12 mouse cellular contexts compared by ENCODE assay signal in the genomic region with DNA sequence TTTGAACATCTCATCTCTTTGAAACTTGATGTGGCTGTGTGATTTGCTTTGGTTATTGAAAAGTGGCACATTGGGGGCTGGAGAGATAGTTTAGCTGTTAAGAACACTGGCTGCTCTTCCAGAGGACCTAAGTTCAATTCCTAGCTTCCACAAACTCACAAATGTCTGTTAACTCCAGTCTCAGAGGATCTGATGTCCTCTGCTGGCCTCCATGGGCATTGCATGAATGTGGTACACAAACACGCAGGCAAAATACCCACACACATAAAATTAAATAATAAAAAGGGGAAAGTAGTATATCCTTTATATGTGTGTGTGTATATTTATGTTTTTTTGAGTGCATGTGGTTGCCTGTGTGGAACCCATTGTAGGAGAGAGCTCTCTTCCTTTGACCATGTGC. TPM values are rescaled to one million over a fixed set of nuclear protein-coding genes. Genes with fewer than 3 reads are reported as not detected.
DNase-seq lines count a peak whose midpoint lies in the region; ATAC-seq and TF ChIP-seq lines count a peak whose summit lies in the region.
"Had no signal": no experiment of that assay in that cellular context is flagged by ENCODE, and none has a peak within 500 bp of the region (broad histone marks: within the 10 kb centered on the region; RNA-seq: fewer than 3 reads in every experiment).

No protein-coding gene starts in this region.

- H3K27ac ChIP-seq in forebrain, postnatal 0 days (ENCODE audit: low read depth, low read length): no peak overlapping the region
- no peak overlapping the region for H3K27ac ChIP-seq in forebrain, embryonic 14.5 days (ENCODE audit: low read depth, low read length)
- no peak overlapping the region for H3K27ac ChIP-seq in hindbrain, embryonic 12.5 days
- H3K27ac ChIP-seq: embryonic facial prominence, embryonic 15.5 days had no signal

- 78% methylated on average over 1 of the region's 1 CpGs for WGBS in forebrain, postnatal 0 days
- WGBS in forebrain, embryonic 14.5 days: 78% methylated on average over 1 of the region's 1 CpGs
- 85% methylated on average over 1 of the region's 1 CpGs for WGBS in lung, adult 2 months
- 71% methylated on average over 1 of the region's 1 CpGs for WGBS in hindbrain, embryonic 12.5 days

- H3K36me3 ChIP-seq in forebrain, postnatal 0 days (ENCODE audit: insufficient read depth): no peaks in the 10 kb centered on the region
- H3K36me3 ChIP-seq in forebrain, embryonic 14.5 days (ENCODE audit: control insufficient read depth, insufficient read depth, low read length): 0 out of 2 replicates have a peak, but pooled peaks cover 2% of the 10 kb centered on the region
- peaks cover 5% of the 10 kb centered on the region; the same call in 1 of the 2 replicates for H3K36me3 ChIP-seq in hindbrain, embryonic 12.5 days
- H3K36me3 ChIP-seq: embryonic facial prominence, embryonic 15.5 days had no signal

- H3K4me2 ChIP-seq in forebrain, postnatal 0 days (ENCODE audit: low read depth): no peak overlapping the region
- H3K4me2 ChIP-seq in forebrain, embryonic 14.5 days (ENCODE audit: low read length): no peak overlapping the region
- no peak overlapping the region for H3K4me2 ChIP-seq in hindbrain, embryonic 12.5 days (replicated peaks)
- H3K4me2 ChIP-seq: embryonic facial prominence, embryonic 15.5 days had no signal

- no peak overlapping the region for H3K4me3 ChIP-seq in forebrain, postnatal 0 days (ENCODE audit: low read depth, low read length)
- no peak overlapping the region for H3K4me3 ChIP-seq in forebrain, embryonic 14.5 days (ENCODE audit: low read depth, low read length)
- H3K4me3 ChIP-seq in lung, adult 2 months (replicated peaks; ENCODE audit: extremely low read depth, low read depth, low read length): no peak overlapping the region
- no peak overlapping the region for H3K4me3 ChIP-seq in hindbrain, embryonic 12.5 days
- H3K4me3 ChIP-seq: embryonic facial prominence, embryonic 15.5 days had no signal

- no peak for DNase-seq in forebrain, postnatal 0 days
- DNase-seq in forebrain, embryonic 14.5 days (ENCODE audit: low spot score): no peak
- DNase-seq in lung, adult 2 months: no peak
- no peak for DNase-seq in lung, postnatal 25 days (ENCODE audit: low spot score)
- peak; percentile 63 for DNase-seq in induced T-regulatory cell, adult 2 months (ENCODE audit: low read depth)
- DNase-seq in thymus, postnatal 25 days: peak; percentile 46
- DNase-seq in gastrocnemius, adult 8-10 months (ENCODE audit: low spot score in 2 of 2): no peak
- DNase-seq: adrenal gland, adult 2 months; cerebellum, adult 9-10 months; heart, postnatal 36 days had no signal

- peak; percentile 52 for TF ChIP-seq CTCF in forebrain, postnatal 0 days (IDR thresholded peaks at IDR 0.05; ENCODE audit: low read depth)
- TF ChIP-seq CTCF in lung, adult 2 months (IDR thresholded peaks at IDR 0.05; ENCODE audit: insufficient read depth, low read length): peak; percentile 11; the same call in 1 of the 2 replicates

- no peak for ATAC-seq in forebrain, postnatal 0 days
- no peak for ATAC-seq in forebrain, embryonic 14.5 days
- ATAC-seq in hindbrain, embryonic 12.5 days (ENCODE audit: low FRiP score): no peak

- no peaks in the 10 kb centered on the region; the same call in 1 of the 2 replicates for H3K4me1 ChIP-seq in forebrain, postnatal 0 days (ENCODE audit: insufficient read depth)
- peaks cover 7% of the 10 kb centered on the region; the same call in 1 of the 2 replicates for H3K4me1 ChIP-seq in forebrain, embryonic 14.5 days (ENCODE audit: control insufficient read depth, insufficient read depth, low read length)
- H3K4me1 ChIP-seq in lung, adult 2 months (ENCODE audit: control insufficient read depth, insufficient read depth, low read length): no peaks in the 10 kb centered on the region
- peaks cover 5% of the 10 kb centered on the region; the same call in 1 of the 2 replicates for H3K4me1 ChIP-seq in hindbrain, embryonic 12.5 days
- H3K4me1 ChIP-seq: embryonic facial prominence, embryonic 15.5 days had no signal

- H3K9me3 ChIP-seq in forebrain, postnatal 0 days (ENCODE audit: low read length): no peaks in the 10 kb centered on the region
- no peaks in the 10 kb centered on the region for H3K9me3 ChIP-seq in forebrain, embryonic 14.5 days (replicated peaks; ENCODE audit: control insufficient read depth, low read length)
- no peaks in the 10 kb centered on the region for H3K9me3 ChIP-seq in hindbrain, embryonic 12.5 days (replicated peaks)
- H3K9me3 ChIP-seq: embryonic facial prominence, embryonic 15.5 days had no signal

- H3K9ac ChIP-seq in forebrain, postnatal 0 days: no peak overlapping the region
- H3K9ac ChIP-seq in forebrain, embryonic 14.5 days (ENCODE audit: low read length): no peak overlapping the region
- no peak overlapping the region for H3K9ac ChIP-seq in hindbrain, embryonic 12.5 days
- H3K9ac ChIP-seq: embryonic facial prominence, embryonic 15.5 days had no signal

- H3K27me3 ChIP-seq in forebrain, postnatal 0 days (ENCODE audit: insufficient read depth, low read length): no peaks in the 10 kb centered on the region
- H3K27me3 ChIP-seq in forebrain, embryonic 14.5 days (replicated peaks; ENCODE audit: control insufficient read depth, insufficient read depth, low read length): no peaks in the 10 kb centered on the region
- no peaks in the 10 kb centered on the region for H3K27me3 ChIP-seq in hindbrain, embryonic 12.5 days
- H3K27me3 ChIP-seq: embryonic facial prominence, embryonic 15.5 days had no signal

- TF ChIP-seq POLR2A in lung, adult 2 months (IDR thresholded peaks at IDR 0.05; ENCODE audit: borderline replicate concordance, extremely low read depth, low read depth, low read length): no peak

RNA-seq across cellular contexts. Expression of a gene that starts 10.3 kb away (rescaled TPM):
- total RNA-seq in forebrain, postnatal 0 days (2014; rRNA removed): 98.3 and 127 TPM in 2 replicates
- polyA plus RNA-seq in forebrain, postnatal 0 days (2015; fragmentation: Nextera tagmentation; extraction: Ambion mirVana): 46.4 and 58.6 TPM in 2 replicates
- 78.7 and 86.6 TPM in 2 replicates for polyA plus RNA-seq in forebrain, embryonic 14.5 days (2014; fragmentation: Nextera tagmentation; extraction: Ambion mirVana)
- 4.6 and 7.6 TPM in 2 replicates for polyA plus RNA-seq in lung, adult 2 months (2012; rRNA removed)
- polyA plus RNA-seq in hindbrain, embryonic 12.5 days (2016; fragmentation: Nextera tagmentation; extraction: Ambion mirVana): 98.9 and 104 TPM in 2 replicates
- 10 to 100 TPM in 3 of 4 experiments, 1 to 10 TPM in 1; 7.4 to 12.7 (median 11.2) TPM for total RNA-seq in gastrocnemius, adult 8-10 months (2022)

RNA-seq across cellular contexts. Expression of a gene that starts 48.2 kb away (rescaled TPM):
- 42.7 and 48.6 TPM in 2 replicates for total RNA-seq in forebrain, postnatal 0 days (2014; rRNA removed)
- polyA plus RNA-seq in forebrain, postnatal 0 days (2015; fragmentation: Nextera tagmentation; extraction: Ambion mirVana): 79.7 and 83.6 TPM in 2 replicates
- polyA plus RNA-seq in forebrain, embryonic 14.5 days (2014; fragmentation: Nextera tagmentation; extraction: Ambion mirVana): 50.4 and 56.2 TPM in 2 replicates
- 41.8 and 47.5 TPM in 2 replicates for polyA plus RNA-seq in lung, adult 2 months (2012; rRNA removed)
- polyA plus RNA-seq in hindbrain, embryonic 12.5 days (2016; fragmentation: Nextera tagmentation; extraction: Ambion mirVana): 57.3 and 58.0 TPM in 2 replicates
- 10 to 100 TPM; 69.8 to 82.0 (median 73.8) TPM for total RNA-seq in gastrocnemius, adult 8-10 months (2022)

Comparison
In these comparisons a context has a peak if more than half of its experiments do, and no peak if none do; other contexts are left out.
1. DNase-seq: peak in induced T-regulatory cell, adult 2 months (single experiment) and thymus, postnatal 25 days (single experiment); none in forebrain, postnatal 0 days (single experiment), forebrain, embryonic 14.5 days (single experiment), lung, adult 2 months (single experiment), lung, postnatal 25 days (single experiment) and gastrocnemius, adult 8-10 months (0 of 2).